Mouse (Mus musculus): ENCODE results near the gene Cadm3. TPM values are rescaled to one million over a fixed set of nuclear protein-coding genes. Genes with fewer than 3 reads are reported as not detected.
"Not testable (repeated sequence)": the region's sequence is repeated elsewhere in the genome, so short reads cannot be mapped to it uniquely, and the experiment has no call there.

Cadm3 gene
- total and polyA plus RNA-seq, 2 experiments from 2014 or later = 0.10 to 1.1 TPM

- TF ChIP-seq EP300 (IDR thresholded peaks at IDR 0.05; ENCODE audit: low read depth) = no peak
- TF ChIP-seq CTCF (IDR thresholded peaks at IDR 0.05; ENCODE audit: low read depth) = peak; percentile 64
- H3K27me3 ChIP-seq (ENCODE audit: control insufficient read depth, insufficient read depth, low read length) = no peaks in the 10 kb centered on the region
- no peak for ATAC-seq (ENCODE audit: insufficient read depth, low read depth)
- no peak overlapping the region for H3K9ac ChIP-seq (replicated peaks; ENCODE audit: low read depth, low read length)
- no peak for DNase-seq (ENCODE audit: low spot score)
- no peaks in the 10 kb centered on the region for H3K9me3 ChIP-seq (replicated peaks; ENCODE audit: control insufficient read depth, low read length)
- no peak overlapping the region for H3K4me2 ChIP-seq (ENCODE audit: low read depth, low read length)
- no peaks in the 10 kb centered on the region for H3K4me1 ChIP-seq (ENCODE audit: control insufficient read depth, insufficient read depth)
- H3K36me3 ChIP-seq (replicated peaks; ENCODE audit: control insufficient read depth, insufficient read depth, low read length) = no peaks in the 10 kb centered on the region
- no peak overlapping the region for H3K27ac ChIP-seq (ENCODE audit: low read depth)
- 16% methylated on average over 5 of the region's 5 CpGs for WGBS
- no peak overlapping the region for H3K4me3 ChIP-seq (ENCODE audit: low read depth, low read length)
Measured at GRCm38 (mm10) chr1:173323839-173324585, 43.5 kb downstream of the Cadm3 start.

GRCm38 (mm10) chr1:173322249-173322627 lies 45.3 kb downstream of the Cadm3 start:
- no peak overlapping the region for H3K9ac ChIP-seq (replicated peaks; ENCODE audit: low read depth, low read length)
- TF ChIP-seq CTCF (IDR thresholded peaks at IDR 0.05; ENCODE audit: low read depth) (no peak), EP300 (IDR thresholded peaks at IDR 0.05; ENCODE audit: low read depth) (no peak)
- no peak overlapping the region for H3K4me3 ChIP-seq (ENCODE audit: low read depth, low read length)
- H3K9me3 ChIP-seq (replicated peaks; ENCODE audit: control insufficient read depth, low read length) = no peaks in the 10 kb centered on the region
- no peak overlapping the region for H3K27ac ChIP-seq (ENCODE audit: low read depth)
- no peaks in the 10 kb centered on the region for H3K27me3 ChIP-seq (ENCODE audit: control insufficient read depth, insufficient read depth, low read length)
- no peak for DNase-seq (ENCODE audit: low spot score)
- no peaks in the 10 kb centered on the region for H3K36me3 ChIP-seq (replicated peaks; ENCODE audit: control insufficient read depth, insufficient read depth, low read length)
- H3K4me1 ChIP-seq (ENCODE audit: control insufficient read depth, insufficient read depth) = no peaks in the 10 kb centered on the region
- H3K4me2 ChIP-seq (ENCODE audit: low read depth, low read length) = no peak overlapping the region
- ATAC-seq (ENCODE audit: insufficient read depth, low read depth) = no peak
- 58% methylated on average over 6 of the region's 6 CpGs for WGBS

GRCm38 (mm10) chr1:173321593-173322248 lies 45.8 kb downstream of the Cadm3 start:
- no peaks in the 10 kb centered on the region for H3K4me1 ChIP-seq (ENCODE audit: control insufficient read depth, insufficient read depth)
- no peaks in the 10 kb centered on the region for H3K27me3 ChIP-seq (ENCODE audit: control insufficient read depth, insufficient read depth, low read length)
- DNase-seq (ENCODE audit: low spot score) (no peak), ATAC-seq (ENCODE audit: insufficient read depth, low read depth) (no peak)
- no peak overlapping the region for H3K4me2 ChIP-seq (ENCODE audit: low read depth, low read length)
- H3K9me3 ChIP-seq (replicated peaks; ENCODE audit: control insufficient read depth, low read length) = no peaks in the 10 kb centered on the region
- no peak overlapping the region for H3K9ac ChIP-seq (replicated peaks; ENCODE audit: low read depth, low read length)
- no peak overlapping the region for H3K27ac ChIP-seq (ENCODE audit: low read depth)
- TF ChIP-seq CTCF (IDR thresholded peaks at IDR 0.05; ENCODE audit: low read depth) = no peak
- no peak for TF ChIP-seq EP300 (IDR thresholded peaks at IDR 0.05; ENCODE audit: low read depth)
- no peaks in the 10 kb centered on the region for H3K36me3 ChIP-seq (replicated peaks; ENCODE audit: control insufficient read depth, insufficient read depth, low read length)
- 72% methylated on average over 8 of the region's 8 CpGs for WGBS
- H3K4me3 ChIP-seq (ENCODE audit: low read depth, low read length) = no peak overlapping the region

GRCm38 (mm10) chr1:173317925-173318477 lies 49.5 kb downstream of the Cadm3 start:
- Histone ChIP-seq H3K9me3 (replicated peaks; ENCODE audit: control insufficient read depth, low read length) (no peaks in the 10 kb centered on the region), H3K27me3 (ENCODE audit: control insufficient read depth, insufficient read depth, low read length) (no peaks in the 10 kb centered on the region), H3K4me3 (ENCODE audit: low read depth, low read length) (no peak overlapping the region), H3K9ac (replicated peaks; ENCODE audit: low read depth, low read length) (no peak overlapping the region), H3K27ac (ENCODE audit: low read depth) (no peak overlapping the region), H3K36me3 (replicated peaks; ENCODE audit: control insufficient read depth, insufficient read depth, low read length) (no peaks in the 10 kb centered on the region), H3K4me2 (ENCODE audit: low read depth, low read length) (no peak overlapping the region), H3K4me1 (ENCODE audit: control insufficient read depth, insufficient read depth) (no peaks in the 10 kb centered on the region)
- ATAC-seq (ENCODE audit: insufficient read depth, low read depth) = no peak
- no peak for DNase-seq (ENCODE audit: low spot score)
- TF ChIP-seq EP300 (IDR thresholded peaks at IDR 0.05; ENCODE audit: low read depth) = no peak
- no peak for TF ChIP-seq CTCF (IDR thresholded peaks at IDR 0.05; ENCODE audit: low read depth)
- WGBS = 72% methylated on average over 2 of the region's 2 CpGs

- H3K9ac ChIP-seq (replicated peaks; ENCODE audit: low read depth, low read length) = no peak overlapping the region
- ATAC-seq (ENCODE audit: insufficient read depth, low read depth) = no peak
- no peaks in the 10 kb centered on the region for H3K4me1 ChIP-seq (ENCODE audit: control insufficient read depth, insufficient read depth)
- H3K4me2 ChIP-seq (ENCODE audit: low read depth, low read length) = no peak overlapping the region
- no peak overlapping the region for H3K27ac ChIP-seq (ENCODE audit: low read depth)
- no peaks in the 10 kb centered on the region for H3K36me3 ChIP-seq (replicated peaks; ENCODE audit: control insufficient read depth, insufficient read depth, low read length)
- DNase-seq (ENCODE audit: low spot score) = no peak
- no peaks in the 10 kb centered on the region for H3K9me3 ChIP-seq (replicated peaks; ENCODE audit: control insufficient read depth, low read length)
- TF ChIP-seq EP300 (IDR thresholded peaks at IDR 0.05; ENCODE audit: low read depth) (no peak), CTCF (IDR thresholded peaks at IDR 0.05; ENCODE audit: low read depth) (no peak)
- WGBS = 79% methylated on average over 3 of the region's 3 CpGs
- H3K27me3 ChIP-seq (ENCODE audit: control insufficient read depth, insufficient read depth, low read length) = no peaks in the 10 kb centered on the region
- H3K4me3 ChIP-seq (ENCODE audit: low read depth, low read length) = no peak overlapping the region
Measured at GRCm38 (mm10) chr1:173315725-173316124, 51.8 kb downstream of the Cadm3 start.

- not testable (repeated sequence) for H3K36me3 ChIP-seq (replicated peaks; ENCODE audit: control insufficient read depth, insufficient read depth, low read length); H3K9me3 ChIP-seq (replicated peaks; ENCODE audit: control insufficient read depth, low read length); H3K9ac ChIP-seq (replicated peaks; ENCODE audit: low read depth, low read length); ATAC-seq (ENCODE audit: insufficient read depth, low read depth); H3K27me3 ChIP-seq (ENCODE audit: control insufficient read depth, insufficient read depth, low read length); H3K4me2 ChIP-seq (ENCODE audit: low read depth, low read length); DNase-seq (ENCODE audit: low spot score); H3K4me3 ChIP-seq (ENCODE audit: low read depth, low read length); H3K4me1 ChIP-seq (ENCODE audit: control insufficient read depth, insufficient read depth); H3K27ac ChIP-seq (ENCODE audit: low read depth)
- WGBS = 56% methylated on average over 7 of the region's 7 CpGs
Measured at GRCm38 (mm10) chr1:173313535-173314050, 53.9 kb downstream of the Cadm3 start.

GRCm38 (mm10) chr1:173302795-173303194 lies 64.7 kb downstream of the Cadm3 start:
- DNase-seq (ENCODE audit: low spot score); H3K27me3 ChIP-seq (ENCODE audit: control insufficient read depth, insufficient read depth, low read length); H3K4me2 ChIP-seq (ENCODE audit: low read depth, low read length); H3K9ac ChIP-seq (replicated peaks; ENCODE audit: low read depth, low read length); H3K36me3 ChIP-seq (replicated peaks; ENCODE audit: control insufficient read depth, insufficient read depth, low read length); H3K27ac ChIP-seq (ENCODE audit: low read depth); H3K9me3 ChIP-seq (replicated peaks; ENCODE audit: control insufficient read depth, low read length); H3K4me1 ChIP-seq (ENCODE audit: control insufficient read depth, insufficient read depth); ATAC-seq (ENCODE audit: insufficient read depth, low read depth); H3K4me3 ChIP-seq (ENCODE audit: low read depth, low read length): not testable (repeated sequence)
- 43% methylated on average over 3 of the region's 3 CpGs for WGBS

All from heart, postnatal 0 days (tissue).